Mouse (Mus musculus) heart, adult 18-20 months (tissue): Measurements from ENCODE around the gene Nf2. TPM values are rescaled to one million over a fixed set of nuclear protein-coding genes. Genes with fewer than 3 reads are reported as not detected.

Experiments
- DNase-seq, 2 experiments: peaks; one replicate each; pipeline ENCODE4 v3.0.0; 2021 to 2022; ENCODE audit warnings: mixed read lengths in 1 of 2
- microRNA-seq, 2 experiments: library from miRNA; unstranded; fragments of <30 nt; microRNA quantifications; one replicate each; pipeline ENCODE4 v1.2.0; 2022
- total RNA-seq, 2 experiments: library from RNA; stranded (reverse); gene quantifications; 2 replicates each; pipeline ENCODE4 v1.2.3; 2021

Gene Nf2
- total RNA-seq, 2 experiments from 2014 or later, result 70.8 to 76.9 TPM

DNA sequence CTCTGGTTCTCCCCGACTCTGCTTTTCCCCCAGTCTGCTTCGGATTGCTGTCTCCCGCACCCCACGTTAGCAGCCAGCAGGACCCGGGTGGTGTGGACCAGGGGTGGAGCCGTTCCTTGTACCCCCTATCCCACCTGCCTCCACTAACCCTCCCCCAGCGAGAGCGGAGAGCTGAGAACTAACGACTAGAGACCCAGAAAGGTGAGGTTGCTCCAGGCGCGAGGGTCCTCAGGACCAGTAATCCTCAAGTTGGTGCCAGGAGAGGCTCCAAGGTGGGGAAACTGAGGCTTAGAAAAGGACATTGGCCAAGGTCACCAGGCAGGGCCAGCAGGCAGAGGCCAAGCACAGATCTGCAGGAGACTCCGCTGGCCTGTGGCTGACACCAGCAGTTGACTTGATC lies 102.1 kb downstream of the Nf2 start:
- DNase-seq, result no peak

DNA sequence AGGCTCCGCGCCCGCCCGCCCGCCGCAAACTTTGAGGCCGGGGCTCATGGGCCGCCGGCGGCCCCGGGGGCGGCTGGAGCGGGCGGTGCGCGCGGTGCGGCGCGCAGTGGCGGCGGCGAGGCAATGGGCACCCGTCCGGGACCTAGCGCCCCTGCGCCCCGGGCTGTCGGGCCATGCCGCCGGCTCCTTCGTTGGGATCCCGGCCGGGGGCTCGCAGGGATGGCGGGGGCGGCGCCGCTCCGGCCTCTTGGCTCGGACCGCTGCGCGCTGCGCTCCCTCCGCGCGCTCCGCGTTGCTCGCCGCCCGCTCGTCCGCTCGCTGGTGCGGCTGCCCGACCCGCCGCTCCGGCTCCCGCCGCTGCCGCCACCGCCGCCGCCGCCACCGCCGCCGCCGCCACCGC lies 102.6 kb downstream of the Nf2 start, which contains the start of gene Cabp7:
TSS of gene Cabp7 (minus strand) at position 46 of the 400 bp plus-strand sequence.
- no peak for DNase-seq

DNA sequence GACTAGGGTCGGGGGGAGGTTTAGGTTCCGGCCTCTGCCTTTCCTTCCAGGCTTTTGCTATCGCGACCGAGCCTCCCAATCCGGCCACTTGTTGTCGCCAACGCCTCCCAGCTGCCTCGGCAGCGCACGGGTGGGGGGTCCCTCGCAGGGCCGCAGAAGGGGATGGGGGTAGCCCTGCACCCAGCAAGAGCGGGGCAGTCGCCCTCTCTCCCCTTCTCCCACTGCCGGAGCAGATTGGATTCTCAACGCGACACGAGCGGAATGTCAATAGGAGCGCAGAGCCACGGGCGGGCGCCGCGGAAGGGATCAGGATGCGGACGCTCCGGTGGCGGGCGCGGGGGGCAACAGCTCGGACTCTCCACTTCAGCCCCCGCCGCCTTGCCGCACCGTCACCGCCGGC lies 103.4 kb downstream of the Nf2 start:
- DNase-seq, result no peak

- no peak for DNase-seq
Measured at GRCm38 (mm10) chr11:4744691-4745090, 104.6 kb downstream of the Nf2 start.

DNA sequence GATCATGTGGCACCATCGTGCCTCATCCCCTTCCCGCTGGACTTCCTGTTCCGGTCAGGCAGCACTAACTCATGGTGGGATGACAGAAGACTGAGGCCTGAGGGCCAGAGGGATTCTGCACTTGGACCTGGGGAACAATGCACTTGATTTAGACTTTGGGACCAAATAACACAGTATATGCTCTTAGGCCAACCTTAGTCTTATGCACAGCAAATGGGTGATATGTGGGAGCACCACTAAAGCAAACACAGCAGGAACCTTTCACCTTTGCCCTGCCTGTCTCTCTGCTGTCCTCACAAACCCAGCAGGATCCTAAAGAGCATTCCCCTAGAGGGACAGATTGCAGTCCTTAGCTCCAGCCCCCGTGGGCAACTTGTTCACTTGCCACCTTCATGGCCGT lies 108.6 kb downstream of the Nf2 start:
- DNase-seq, result no peak

DNA sequence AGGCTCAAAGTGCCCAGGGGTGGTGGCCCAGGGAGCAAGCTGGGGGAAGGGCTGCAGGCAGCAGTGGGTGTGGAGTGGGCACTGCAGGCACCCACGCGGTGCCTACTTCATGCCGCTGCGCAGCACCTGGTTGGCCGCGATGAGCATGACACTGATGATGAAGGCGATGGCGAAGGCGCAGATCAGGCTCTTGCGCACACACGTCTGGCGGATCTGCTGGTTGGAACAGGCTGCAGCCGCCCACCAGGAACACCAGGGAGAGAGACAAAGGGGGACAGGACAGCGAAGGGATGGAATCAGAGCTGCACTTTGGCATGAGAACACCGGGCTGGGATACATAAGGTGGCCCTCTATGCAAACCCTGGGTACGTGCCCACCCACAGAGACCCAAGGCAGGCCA lies 110.6 kb downstream of the Nf2 start:
- DNase-seq, result no peak

DNA sequence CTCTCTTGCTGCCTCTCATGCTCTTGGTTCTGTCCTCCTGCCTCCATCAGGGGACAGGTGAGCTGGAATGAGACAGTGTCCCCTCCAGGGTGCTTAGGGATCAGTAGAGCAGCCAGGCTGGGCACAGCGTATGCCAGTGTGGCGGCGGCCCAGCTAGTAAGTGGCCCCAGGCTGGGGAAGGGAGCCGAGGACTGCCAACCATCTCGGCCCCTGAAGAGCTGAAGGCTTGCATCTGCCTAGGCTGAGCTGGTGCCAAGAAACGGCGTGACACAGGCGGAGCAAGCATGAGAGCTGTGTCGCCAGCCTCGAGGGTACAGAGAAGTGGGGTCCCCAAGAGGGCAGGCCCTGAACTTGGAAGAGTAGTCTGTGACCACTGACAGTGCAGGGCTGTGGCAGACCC lies 111.7 kb downstream of the Nf2 start:
- peak in 1 of 2 experiments; percentile 11 for DNase-seq

DNA sequence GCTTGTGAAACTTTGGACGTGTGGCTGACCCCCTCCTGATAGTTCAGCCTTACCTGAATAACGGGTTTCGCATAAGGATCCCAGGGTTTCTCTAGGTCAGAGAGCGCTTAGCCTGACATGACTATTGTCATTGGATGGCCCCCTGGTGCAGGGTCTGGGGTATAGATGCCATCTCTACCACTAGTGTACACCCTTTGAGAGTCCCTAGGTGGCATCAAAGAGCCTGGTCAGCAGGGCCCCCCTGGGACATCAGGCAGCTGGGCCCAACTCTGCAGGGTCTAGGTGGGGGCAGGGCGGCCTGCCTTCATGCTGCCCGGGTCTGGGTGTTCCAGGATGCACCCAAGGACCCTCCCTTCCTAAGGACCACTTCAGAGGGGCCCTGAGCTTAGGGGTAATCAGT lies 113.0 kb downstream of the Nf2 start:
- DNase-seq, result no peak

DNA sequence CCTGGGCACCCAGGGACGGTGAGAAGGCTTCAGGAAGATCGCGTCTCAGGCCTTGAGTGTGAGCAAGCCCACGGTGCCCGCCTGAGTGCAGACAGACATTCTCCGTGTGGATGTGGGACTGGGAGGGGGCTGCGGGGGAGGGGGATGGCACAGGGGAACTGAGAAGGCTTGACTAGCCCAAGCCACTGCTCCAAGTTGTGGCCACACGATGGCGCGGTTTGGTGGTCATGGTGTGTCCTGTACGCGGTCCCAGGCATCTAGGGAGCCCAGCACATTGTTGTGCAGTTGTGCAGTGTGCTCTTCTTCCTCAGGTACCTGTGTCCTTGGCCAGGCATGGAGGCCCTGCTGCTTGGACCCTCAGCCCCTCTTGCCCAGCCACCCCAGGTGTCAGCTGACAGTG lies 115.2 kb downstream of the Nf2 start:
- no peak for DNase-seq

DNA sequence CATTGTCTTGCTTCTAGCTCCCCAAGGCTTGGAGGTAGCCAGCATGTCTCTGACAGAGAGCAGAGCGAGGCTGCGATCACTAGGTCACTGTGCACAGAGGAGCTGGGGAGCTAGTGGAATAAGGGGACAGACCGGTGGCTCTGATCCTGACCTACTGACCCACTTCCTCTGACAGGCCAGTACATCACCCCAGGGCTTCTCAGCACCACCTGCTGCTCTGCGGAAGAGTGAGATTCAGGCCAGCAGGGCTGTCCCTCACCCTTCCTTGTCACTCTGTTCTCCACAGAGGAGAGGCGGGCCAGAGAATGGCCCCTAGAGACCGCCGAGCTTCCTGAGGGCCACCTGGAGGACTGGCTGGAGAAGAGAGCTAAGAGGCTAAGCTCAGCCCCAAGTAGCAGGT lies 117.6 kb downstream of the Nf2 start:
- DNase-seq, result no peak

DNA sequence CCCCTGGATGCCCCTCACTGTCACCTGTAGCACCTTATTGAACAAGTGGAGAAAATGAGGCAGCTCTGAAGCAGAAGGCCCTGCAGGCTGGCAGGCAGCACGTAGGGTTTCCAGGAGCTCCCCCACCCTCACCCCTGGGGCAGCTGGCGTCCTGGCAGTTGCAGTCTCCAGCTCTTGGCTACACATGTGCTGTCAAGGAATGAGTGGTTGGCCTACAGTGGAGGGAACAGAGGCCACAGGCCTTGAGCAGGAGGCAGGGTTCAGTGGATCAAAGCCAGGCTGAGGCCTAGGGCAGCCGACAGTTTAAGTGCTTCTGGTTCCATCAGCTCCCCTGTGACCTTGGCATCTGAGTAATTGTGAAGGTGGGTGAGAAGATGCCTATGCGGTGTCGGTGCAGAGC lies 118.4 kb downstream of the Nf2 start:
- no peak for DNase-seq

DNA sequence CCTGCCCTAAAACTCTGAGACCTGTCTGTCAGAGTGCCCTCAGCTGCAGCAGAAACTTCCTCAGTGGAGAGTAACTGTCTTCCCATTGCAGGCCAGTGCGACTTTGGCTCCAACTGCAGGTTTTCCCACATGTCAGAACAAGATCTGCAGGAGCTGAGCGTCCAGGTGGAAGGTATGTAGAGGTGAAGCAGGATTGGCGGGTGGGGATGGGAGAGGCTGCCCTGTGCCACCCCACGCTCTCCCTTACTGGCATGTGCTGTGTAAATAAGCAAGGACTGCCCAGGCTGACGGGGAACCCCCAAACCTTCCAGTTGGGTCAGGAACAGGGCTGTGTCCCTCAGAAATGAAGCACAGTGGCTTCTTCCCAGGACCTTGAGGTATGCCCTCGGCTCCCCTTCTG lies 119.2 kb downstream of the Nf2 start:
- no peak for DNase-seq

DNA sequence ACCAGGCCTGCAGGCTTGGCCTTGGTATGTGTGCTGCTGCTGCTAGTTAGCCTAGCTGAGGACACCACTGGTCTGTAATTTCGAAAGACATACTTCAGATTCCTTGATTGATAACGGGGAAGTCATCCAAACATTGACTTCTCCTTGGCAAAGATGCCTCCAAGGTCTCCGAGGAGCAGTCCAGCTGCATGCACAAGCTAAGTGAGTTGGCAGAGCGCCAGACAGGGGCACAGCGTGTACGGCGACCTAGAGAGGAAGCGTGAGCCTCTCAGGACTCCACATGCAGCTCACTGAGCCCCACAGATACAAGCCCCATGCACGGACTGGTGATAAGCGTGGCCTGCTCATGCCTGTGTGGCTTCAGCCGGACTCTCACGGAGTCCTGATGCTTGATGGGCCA lies 119.7 kb downstream of the Nf2 start:
- DNase-seq, result peak in 1 of 2 experiments; percentile 14

DNA sequence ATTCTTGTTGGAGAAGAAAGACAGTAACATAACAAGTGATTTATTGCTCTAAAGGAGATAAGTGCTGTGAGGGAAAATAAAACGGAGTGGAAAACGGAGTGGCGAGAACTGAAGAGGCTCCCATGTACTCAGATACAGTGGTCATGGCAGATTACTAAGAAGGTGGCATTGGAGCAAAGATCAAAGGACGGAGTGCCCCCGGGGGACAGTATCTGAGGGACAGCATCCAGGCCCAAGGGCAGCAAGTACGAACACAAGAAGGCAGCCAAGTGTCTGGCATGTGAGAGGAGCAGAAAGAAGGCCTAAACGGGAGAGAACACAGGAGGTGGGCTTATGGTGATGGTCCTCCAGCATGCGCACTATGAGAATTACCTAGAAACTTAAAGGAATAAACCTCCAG lies 127.6 kb downstream of the Nf2 start:
- DNase-seq, result no peak

DNA sequence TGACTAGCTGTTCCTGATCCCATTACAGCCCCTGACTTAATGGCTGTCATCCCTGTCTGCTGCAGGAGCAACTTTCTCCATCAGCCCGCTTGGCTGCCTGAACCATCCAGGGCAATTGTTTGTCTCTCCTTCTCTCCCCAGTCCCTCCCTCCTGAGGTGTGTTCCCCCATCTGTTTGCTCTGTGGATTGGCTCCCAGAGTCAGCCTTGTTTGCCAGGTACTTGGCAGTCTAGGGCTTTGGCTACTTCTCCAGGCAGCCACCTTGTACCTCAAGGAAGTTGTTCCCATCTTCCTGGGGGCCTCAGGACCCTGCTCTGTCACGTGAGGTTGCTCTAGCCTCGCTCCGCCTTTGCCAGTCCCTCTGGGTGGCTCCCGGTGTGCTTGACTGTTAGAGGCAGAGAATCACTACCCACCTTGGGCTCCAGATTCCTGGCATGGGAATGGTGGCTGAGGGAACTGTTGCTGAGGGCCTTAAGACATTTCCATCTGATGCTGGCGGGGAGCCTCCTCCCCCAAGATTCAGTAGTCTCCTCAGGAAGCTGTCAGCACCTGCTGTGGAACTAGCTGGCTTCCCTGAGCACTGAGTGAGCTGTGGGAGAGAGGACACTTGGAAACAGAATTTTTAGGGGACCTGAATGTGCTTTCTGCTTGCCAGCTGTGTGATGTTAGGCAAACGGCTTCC lies 128.3 kb downstream of the Nf2 start:
- DNase-seq, result no peak

GRCm38 (mm10) chr11:4720393-4720792 lies 128.9 kb downstream of the Nf2 start:
- no peak for DNase-seq

DNA sequence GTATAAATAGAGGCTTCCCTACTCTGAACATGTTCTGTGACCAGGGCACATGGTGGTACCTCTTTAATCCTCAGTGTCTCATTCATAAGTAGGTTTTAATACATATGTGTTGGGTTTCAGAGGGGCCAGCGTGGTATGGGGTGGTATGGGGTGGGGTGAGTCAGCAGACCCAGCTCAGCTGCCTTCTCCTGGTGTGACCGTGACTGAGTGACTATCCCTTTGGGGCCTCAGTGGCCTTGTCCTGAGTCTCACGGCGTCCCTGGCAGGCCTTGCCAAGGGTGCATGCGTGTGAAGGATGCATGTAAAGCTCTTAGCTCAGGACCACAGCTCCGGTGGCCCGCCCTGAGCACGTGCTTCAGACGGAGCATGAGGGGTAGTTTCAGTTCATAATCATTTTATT lies 129.4 kb downstream of the Nf2 start:
- no peak for DNase-seq

- DNase-seq, result no peak
Measured at GRCm38 (mm10) chr11:4718548-4718947, 130.8 kb downstream of the Nf2 start.

- DNase-seq, result no peak
Measured at GRCm38 (mm10) chr11:4716530-4717236, 132.7 kb downstream of the Nf2 start.

Small RNA genes within 50 kb of the gene (microRNA-seq; reads per million reads assigned to microRNA genes)
- 0 to 0.54 reads per million in 2 experiments for gene Mir6918

Other genes starting within 250 kb of the Nf2 start
- not detected for gene Gm11032, start 229.5 kb downstream of the Nf2 start, total RNA-seq
- 10 to 100 TPM; 15.0 to 16.1 TPM for gene Ascc2, start 211.8 kb downstream of the Nf2 start, total RNA-seq
- 1,000 to 10,000 TPM; 1,576 to 1,640 TPM for gene Uqcr10, start 145.2 kb downstream of the Nf2 start, total RNA-seq
- gene Zmat5, start 144.9 kb downstream of the Nf2 start, total RNA-seq, result 10 to 100 TPM; 24.7 to 25.5 TPM
- not detected for gene Cabp7, start 102.8 kb downstream of the Nf2 start, total RNA-seq
- 1 to 10 TPM in 1 of 2 experiments, under 1 TPM in 1; 0.55 to 2.1 TPM for gene Nipsnap1, start 24.4 kb upstream of the Nf2 start, total RNA-seq
- 10 to 100 TPM; 17.1 to 17.3 TPM for gene Thoc5, start 45.8 kb upstream of the Nf2 start, total RNA-seq
- not detected for gene Nefh, start 98.5 kb upstream of the Nf2 start, total RNA-seq
- gene Ap1b1, start 137.3 kb upstream of the Nf2 start, total RNA-seq, result 10 to 100 TPM; 49.7 to 58.1 TPM
- gene Rasl10a, start 208.6 kb upstream of the Nf2 start, total RNA-seq, result 1 to 10 TPM; 3.8 to 5.6 TPM
- 10 to 100 TPM; 16.1 to 17.6 TPM for gene Gas2l1, start 215.8 kb upstream of the Nf2 start, total RNA-seq
- 10 to 100 TPM; 25.6 to 28.2 TPM for gene Rhbdd3, start 249.4 kb upstream of the Nf2 start, total RNA-seq
- gene Ewsr1, start 249.7 kb upstream of the Nf2 start, total RNA-seq, result 100 to 1,000 TPM in 1 of 2 experiments, 10 to 100 TPM in 1; 70.0 to 104 TPM